Mouse (Mus musculus) embryonic fibroblast, embryonic 13.5 days (primary cell): ENCODE results near the gene Cfap97d1.

Experiments used
- CTCF ChIP-seq: IDR thresholded peaks from 2 replicates; pipeline ENCODE4 v1.5.1; 2011; ENCODE audit warnings: mild to moderate bottlenecking, control low read depth, low read length, moderate library complexity, borderline replicate concordance; ENCODE audit not compliant: insufficient read depth
- POLR2A ChIP-seq: IDR thresholded peaks from 2 replicates; pipeline ENCODE4 v1.6.1; 2011; ENCODE audit warnings: low read depth, mild to moderate bottlenecking, control low read depth, low read length, moderate library complexity

DNA sequence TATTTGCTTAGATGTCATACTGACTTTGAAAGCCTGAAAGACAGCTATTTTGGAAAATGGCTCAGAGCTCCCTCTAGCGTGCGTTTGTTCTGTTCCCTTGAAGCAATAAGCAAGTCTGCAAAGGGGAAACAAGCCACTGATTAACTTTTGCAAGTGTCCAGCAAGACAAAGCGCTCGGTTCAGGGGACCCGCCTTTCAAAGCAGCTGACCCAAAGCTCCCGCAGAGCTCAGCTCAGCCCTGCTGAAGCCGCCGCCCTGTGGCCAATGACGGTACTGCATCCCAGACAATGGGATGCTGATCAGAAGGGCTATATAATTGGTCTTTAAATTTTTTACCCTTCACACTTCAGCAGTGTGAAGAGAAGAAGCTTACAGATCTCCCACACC lies 56.1 kb downstream of the Cfap97d1 start:
- TF ChIP-seq POLR2A: no peak
- TF ChIP-seq CTCF: peak; percentile 68
